Mouse (Mus musculus) Patski (cell line): ENCODE measurements at regions not wholly inside any gene's neighbourhood (a gene's known extent, or its start where the extent isn't known, plus 50 kb on each side); places are given as distances from the start of the nearest gene placed in this dataset.

ENCODE experiments used
- ATAC-seq: fragments of 100-300 bp; one replicate; pipeline ENCODE4 v1.8.0; 2021
- CTCF ChIA-PET: fragments of 350-600 bp; sonication (Branson Sonifier 250); formaldehyde crosslinking; loops from one replicate; lab custom pipeline; 2022; ENCODE audit warnings: inconsistent platforms; lab: Charles Lee
- POLR2A ChIA-PET: fragments of 350-600 bp; sonication (Branson Sonifier 250); formaldehyde crosslinking; loops from one replicate; lab custom pipeline; 2022; ENCODE audit warnings: antibody characterized with exemption, inconsistent platforms; lab: Charles Lee
- DNase-seq: peaks from one replicate; pipeline ENCODE4 v3.0.0-alpha.2; 2011; ENCODE audit warnings: low read depth, low spot score
- H3K27me3 ChIP-seq: fragments of 371-371 bp; one replicate; pipeline ENCODE4 v1.5.1; 2021
- CTCF ChIP-seq: fragments of 100-300 bp; IDR thresholded peaks from one replicate; pipeline ENCODE4 v1.5.1; 2021
- in situ Hi-C: fragments of 300-500 bp; cut with MboI; formaldehyde crosslinking; loops from 3 replicates; pipeline ENCODE4 v1.11.1; 2018; ENCODE audit warnings: low pct_unique_long_range_greater_than_20kb, mixed read lengths

GRCm38 (mm10) chr1:99124796-99125195, 647.8 kb upstream of the Cntnap5b start:
- TF ChIP-seq CTCF, result no peak
- ATAC-seq (no peak), DNase-seq (no peak)
- ChIA-PET POLR2A (no interaction called here), CTCF (interaction anchor here (1.2 kb wide), 1 partner anchor 8 kb away, joined by 4 read pairs; no protein-coding TSS in a partner anchor)
- in situ Hi-C loops, result no loop called here
- no peaks in the 10 kb centered on the region for H3K27me3 ChIP-seq

- DNase-seq (no peak), ATAC-seq (no peak)
- in situ Hi-C loops, result no loop called here
- no peak for TF ChIP-seq CTCF
- no peaks in the 10 kb centered on the region for H3K27me3 ChIP-seq
- ChIA-PET POLR2A (no interaction called here), CTCF (no interaction called here)
Observed at GRCm38 (mm10) chr1:99134129-99134528, 638.4 kb upstream of the Cntnap5b start.

GRCm38 (mm10) chr1:99137516-99137915, 635.0 kb upstream of the Cntnap5b start:
- no peak for DNase-seq
- in situ Hi-C loops, result no loop called here
- no peak for TF ChIP-seq CTCF
- H3K27me3 ChIP-seq, result no peaks in the 10 kb centered on the region
- no peak for ATAC-seq
- CTCF ChIA-PET, result no interaction called here
- POLR2A ChIA-PET, result no interaction called here

GRCm38 (mm10) chr1:99160620-99161019, 611.9 kb upstream of the Cntnap5b start:
- no peak for TF ChIP-seq CTCF
- ChIA-PET POLR2A (no interaction called here), CTCF (no interaction called here)
- H3K27me3 ChIP-seq, result no peaks in the 10 kb centered on the region
- in situ Hi-C loops, result no loop called here
- no peak for ATAC-seq
- no peak for DNase-seq
